Mouse (Mus musculus): Measurements from ENCODE around the gene Cpne8. TPM values are rescaled to one million over a fixed set of nuclear protein-coding genes. Genes with fewer than 3 reads are reported as not detected.
A peak's percentile ranks its signal among the peaks of the same experiment; 100 is the strongest.
"Not testable (repeated sequence)": the region's sequence is repeated elsewhere in the genome, so short reads cannot be mapped to it uniquely, and the experiment has no call there.

The Cpne8 gene
- polyA plus RNA-seq, 1 experiment from 2014 or later: 7.9 TPM

GRCm38 (mm10) chr15:90548589-90548988 lies 130.6 kb downstream of the Cpne8 start:
- Histone ChIP-seq H3K27me3 (no peaks in the 10 kb centered on the region), H3K4me3 (no peak overlapping the region), H3K9ac (no peak overlapping the region), H3K9me3 (replicated peaks) (no peaks in the 10 kb centered on the region), H3K4me1 (replicated peaks) (no peaks in the 10 kb centered on the region), H3K36me3 (no peaks in the 10 kb centered on the region), H3K27ac (no peak overlapping the region), H3K4me2 (no peak overlapping the region)
- WGBS: 88% methylated on average over 7 of the region's 7 CpGs
- no peak for ATAC-seq (replicated peaks; ENCODE audit: insufficient number of reproducible peaks, insufficient read depth, low FRiP score, low read depth)

- no peak overlapping the region for H3K4me2 ChIP-seq
- H3K27ac ChIP-seq: no peak overlapping the region
- H3K9me3 ChIP-seq (replicated peaks): no peaks in the 10 kb centered on the region
- H3K27me3 ChIP-seq: no peaks in the 10 kb centered on the region
- no peak overlapping the region for H3K4me3 ChIP-seq
- peaks cover 10% of the 10 kb centered on the region; the same call in 1 of the 2 replicates for H3K4me1 ChIP-seq (replicated peaks)
- H3K36me3 ChIP-seq: no peaks in the 10 kb centered on the region
- H3K9ac ChIP-seq: no peak overlapping the region
- WGBS: 71% methylated on average over 5 of the region's 5 CpGs
- ATAC-seq (replicated peaks; ENCODE audit: insufficient number of reproducible peaks, insufficient read depth, low FRiP score, low read depth): no peak
Observed at GRCm38 (mm10) chr15:90543447-90543846, 135.8 kb downstream of the Cpne8 start.

GRCm38 (mm10) chr15:90542126-90542525 lies 137.1 kb downstream of the Cpne8 start:
- H3K27me3 ChIP-seq: no peaks in the 10 kb centered on the region
- H3K4me3 ChIP-seq: no peak overlapping the region
- H3K27ac ChIP-seq: no peak overlapping the region; the same call in 1 of the 2 replicates
- 0 out of 2 replicates have a peak, but pooled peaks have one; percentile 50 for ATAC-seq (replicated peaks; ENCODE audit: insufficient number of reproducible peaks, insufficient read depth, low FRiP score, low read depth)
- no peaks in the 10 kb centered on the region for H3K9me3 ChIP-seq (replicated peaks)
- H3K4me2 ChIP-seq: no peak overlapping the region
- no peak overlapping the region for H3K9ac ChIP-seq
- H3K36me3 ChIP-seq: no peaks in the 10 kb centered on the region
- peaks cover 10% of the 10 kb centered on the region; the same call in 1 of the 2 replicates for H3K4me1 ChIP-seq (replicated peaks)

GRCm38 (mm10) chr15:90536311-90537202 lies 142.7 kb downstream of the Cpne8 start:
- Histone ChIP-seq H3K36me3 (no peaks in the 10 kb centered on the region), H3K4me1 (replicated peaks) (peaks cover 13% of the 10 kb centered on the region), H3K4me3 (no peak overlapping the region), H3K4me2 (peak overlapping the region; percentile 20; the same call in 1 of the 2 replicates), H3K27ac (no peak overlapping the region), H3K9ac (no peak overlapping the region), H3K27me3 (no peaks in the 10 kb centered on the region), H3K9me3 (replicated peaks) (no peaks in the 10 kb centered on the region)
- ATAC-seq (replicated peaks; ENCODE audit: insufficient number of reproducible peaks, insufficient read depth, low FRiP score, low read depth): no peak
- 35% methylated on average over 5 of the region's 5 CpGs for WGBS

GRCm38 (mm10) chr15:90535730-90536129 lies 143.5 kb downstream of the Cpne8 start:
- 23% methylated on average over 7 of the region's 7 CpGs for WGBS
- Histone ChIP-seq H3K27me3 (no peaks in the 10 kb centered on the region), H3K4me3 (no peak overlapping the region), H3K4me1 (replicated peaks) (peaks cover 10% of the 10 kb centered on the region), H3K36me3 (no peaks in the 10 kb centered on the region), H3K27ac (no peak overlapping the region), H3K9me3 (replicated peaks) (no peaks in the 10 kb centered on the region), H3K9ac (no peak overlapping the region), H3K4me2 (peak overlapping the region; percentile 20; the same call in 1 of the 2 replicates)
- ATAC-seq (replicated peaks; ENCODE audit: insufficient number of reproducible peaks, insufficient read depth, low FRiP score, low read depth): no peak

GRCm38 (mm10) chr15:90512769-90513168 lies 166.5 kb downstream of the Cpne8 start:
- no peak overlapping the region for H3K4me2 ChIP-seq
- no peaks in the 10 kb centered on the region for H3K9me3 ChIP-seq (replicated peaks)
- no peaks in the 10 kb centered on the region for H3K27me3 ChIP-seq
- ATAC-seq (replicated peaks; ENCODE audit: insufficient number of reproducible peaks, insufficient read depth, low FRiP score, low read depth): no peak
- H3K36me3 ChIP-seq: no peaks in the 10 kb centered on the region
- no peak overlapping the region for H3K27ac ChIP-seq
- H3K9ac ChIP-seq: no peak overlapping the region
- H3K4me1 ChIP-seq (replicated peaks): no peaks in the 10 kb centered on the region
- H3K4me3 ChIP-seq: no peak overlapping the region
- WGBS: 86% methylated on average over 4 of the region's 4 CpGs

GRCm38 (mm10) chr15:90497080-90497479 lies 182.2 kb downstream of the Cpne8 start:
- ATAC-seq (replicated peaks; ENCODE audit: insufficient number of reproducible peaks, insufficient read depth, low FRiP score, low read depth): no peak
- Histone ChIP-seq H3K9me3 (replicated peaks) (no peaks in the 10 kb centered on the region), H3K4me1 (replicated peaks) (no peaks in the 10 kb centered on the region), H3K36me3 (no peaks in the 10 kb centered on the region), H3K27ac (no peak overlapping the region), H3K9ac (no peak overlapping the region), H3K4me3 (no peak overlapping the region), H3K4me2 (no peak overlapping the region), H3K27me3 (no peaks in the 10 kb centered on the region)
- 88% methylated on average over 3 of the region's 3 CpGs for WGBS

- no peaks in the 10 kb centered on the region for H3K36me3 ChIP-seq
- no peak for ATAC-seq (replicated peaks; ENCODE audit: insufficient number of reproducible peaks, insufficient read depth, low FRiP score, low read depth)
- no peaks in the 10 kb centered on the region for H3K9me3 ChIP-seq (replicated peaks)
- H3K4me1 ChIP-seq (replicated peaks): no peaks in the 10 kb centered on the region
- 64% methylated on average over 6 of the region's 6 CpGs for WGBS
- no peak overlapping the region for H3K4me2 ChIP-seq
- H3K27me3 ChIP-seq: no peaks in the 10 kb centered on the region
- H3K9ac ChIP-seq: no peak overlapping the region
- H3K27ac ChIP-seq: no peak overlapping the region
- no peak overlapping the region for H3K4me3 ChIP-seq
Observed at GRCm38 (mm10) chr15:90491558-90491957, 187.7 kb downstream of the Cpne8 start.

- no peak overlapping the region for H3K9ac ChIP-seq
- H3K4me2 ChIP-seq: no peak overlapping the region
- H3K27ac ChIP-seq: no peak overlapping the region
- H3K9me3 ChIP-seq (replicated peaks): no peaks in the 10 kb centered on the region
- H3K27me3 ChIP-seq: no peaks in the 10 kb centered on the region
- H3K4me3 ChIP-seq: no peak overlapping the region
- no peaks in the 10 kb centered on the region for H3K4me1 ChIP-seq (replicated peaks)
- 62% methylated on average over 7 of the region's 7 CpGs for WGBS
- ATAC-seq (replicated peaks; ENCODE audit: insufficient number of reproducible peaks, insufficient read depth, low FRiP score, low read depth): no peak
- no peaks in the 10 kb centered on the region for H3K36me3 ChIP-seq
Observed at GRCm38 (mm10) chr15:90490186-90490585, 189.0 kb downstream of the Cpne8 start.

- not testable (repeated sequence) for H3K36me3 ChIP-seq; H3K9ac ChIP-seq; H3K4me1 ChIP-seq (replicated peaks); ATAC-seq (replicated peaks; ENCODE audit: insufficient number of reproducible peaks, insufficient read depth, low FRiP score, low read depth); H3K4me3 ChIP-seq; H3K27me3 ChIP-seq; H3K4me2 ChIP-seq; H3K9me3 ChIP-seq (replicated peaks); H3K27ac ChIP-seq
Observed at GRCm38 (mm10) chr15:90470561-90470960, 208.7 kb downstream of the Cpne8 start.

- no peaks in the 10 kb centered on the region for H3K27me3 ChIP-seq
- 65% methylated on average over 2 of the region's 2 CpGs for WGBS
- no peak overlapping the region for H3K27ac ChIP-seq
- no peak overlapping the region for H3K9ac ChIP-seq
- no peaks in the 10 kb centered on the region for H3K36me3 ChIP-seq
- no peaks in the 10 kb centered on the region for H3K4me1 ChIP-seq (replicated peaks)
- ATAC-seq (replicated peaks; ENCODE audit: insufficient number of reproducible peaks, insufficient read depth, low FRiP score, low read depth): no peak
- no peak overlapping the region for H3K4me2 ChIP-seq
- H3K4me3 ChIP-seq: no peak overlapping the region
- no peaks in the 10 kb centered on the region for H3K9me3 ChIP-seq (replicated peaks)
Observed at GRCm38 (mm10) chr15:90463281-90463680, 216.0 kb downstream of the Cpne8 start.

GRCm38 (mm10) chr15:90446076-90446475 lies 233.2 kb downstream of the Cpne8 start:
- Histone ChIP-seq H3K9me3 (replicated peaks) (no peaks in the 10 kb centered on the region), H3K4me2 (no peak overlapping the region), H3K9ac (no peak overlapping the region), H3K4me1 (replicated peaks) (no peaks in the 10 kb centered on the region), H3K27ac (no peak overlapping the region), H3K36me3 (no peaks in the 10 kb centered on the region), H3K27me3 (no peaks in the 10 kb centered on the region), H3K4me3 (no peak overlapping the region)
- no peak for ATAC-seq (replicated peaks; ENCODE audit: insufficient number of reproducible peaks, insufficient read depth, low FRiP score, low read depth)
- WGBS: 67% methylated on average over 1 of the region's 1 CpGs
